Mouse (Mus musculus): ENCODE data around the gene Clint1.
A peak's percentile ranks its signal among the peaks of the same experiment; 100 is the strongest.
"Not testable (repeated sequence)": the region's sequence is repeated elsewhere in the genome, so short reads cannot be mapped to it uniquely, and the experiment has no call there.

Clint1 gene

DNA sequence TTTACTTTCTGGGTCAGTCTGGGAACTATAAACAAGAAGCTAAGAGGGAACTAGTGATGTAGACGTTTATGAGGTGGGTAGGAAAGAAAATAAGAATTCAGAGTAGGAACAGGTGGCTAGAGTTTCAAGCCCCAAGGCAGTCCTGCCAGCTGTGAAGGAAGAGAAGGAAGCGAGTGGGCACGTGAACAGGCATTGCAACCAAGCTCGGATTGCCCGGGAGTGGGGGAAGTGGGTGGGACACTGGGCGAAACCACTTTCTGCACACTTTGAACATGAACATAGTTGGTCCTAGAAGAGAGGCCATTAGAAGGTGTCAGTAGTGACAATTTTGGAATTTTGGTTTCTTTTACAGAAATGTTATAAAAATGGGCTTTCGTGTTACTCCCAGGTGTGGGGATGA is 4.3 kb upstream of the Clint1 start:
- DNase-seq (ENCODE audit: low read depth, low spot score) = peak; percentile 21

- no peak for DNase-seq (ENCODE audit: low read depth, low spot score)
Observed at GRCm38 (mm10) chr11:45848253-45848652, 3.6 kb upstream of the Clint1 start.

DNA sequence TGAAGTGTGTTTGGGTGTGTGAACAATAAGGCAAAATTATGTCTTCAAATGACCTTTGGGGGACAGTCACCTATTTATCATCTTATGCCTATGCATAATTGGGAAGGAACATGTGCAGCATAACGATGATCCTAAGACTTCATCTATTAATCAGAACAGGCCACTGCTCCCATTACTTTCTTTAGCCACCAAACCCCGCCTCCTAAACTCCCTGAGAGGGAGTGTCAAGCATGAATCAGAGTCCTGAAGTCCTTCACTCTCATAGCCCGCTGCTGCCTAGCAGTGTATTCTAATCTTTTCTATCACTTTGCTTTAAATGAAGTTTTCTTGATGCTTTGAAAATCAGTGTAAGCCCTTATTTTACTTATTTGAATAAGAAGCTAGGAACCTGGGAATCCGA is 2.6 kb upstream of the Clint1 start:
- DNase-seq (ENCODE audit: low read depth, low spot score) = no peak

- no peak for DNase-seq (ENCODE audit: low read depth, low spot score)
Observed at GRCm38 (mm10) chr11:45849859-45850258, 2.0 kb upstream of the Clint1 start.

GRCm38 (mm10) chr11:45850317-45850716 is 1.5 kb upstream of the Clint1 start:
- DNase-seq (ENCODE audit: low read depth, low spot score) = no peak

GRCm38 (mm10) chr11:45852124-45852994 is 508 bp downstream of the Clint1 start:
- DNase-seq (ENCODE audit: low read depth, low spot score) = peak; percentile 34

DNA sequence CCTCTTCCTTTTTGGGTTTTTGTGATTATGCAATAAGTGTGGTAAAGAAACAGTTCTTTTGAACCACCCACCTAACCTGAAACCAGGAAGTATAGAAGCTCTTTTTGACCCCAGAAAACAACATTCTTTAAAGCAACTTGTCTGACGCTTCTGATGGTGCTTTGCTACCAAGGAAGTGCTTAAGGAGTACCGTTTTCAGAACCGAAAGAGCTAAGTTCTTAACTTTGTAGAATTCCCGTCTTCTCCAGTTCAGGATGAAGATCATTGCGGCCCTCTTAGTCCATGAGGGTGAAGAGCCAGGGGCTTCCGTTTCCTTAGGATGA is 1.1 kb downstream of the Clint1 start:
- DNase-seq (ENCODE audit: low read depth, low spot score) = no peak

GRCm38 (mm10) chr11:45853916-45854315 is 2.1 kb downstream of the Clint1 start:
- no peak for DNase-seq (ENCODE audit: low read depth, low spot score)

DNA sequence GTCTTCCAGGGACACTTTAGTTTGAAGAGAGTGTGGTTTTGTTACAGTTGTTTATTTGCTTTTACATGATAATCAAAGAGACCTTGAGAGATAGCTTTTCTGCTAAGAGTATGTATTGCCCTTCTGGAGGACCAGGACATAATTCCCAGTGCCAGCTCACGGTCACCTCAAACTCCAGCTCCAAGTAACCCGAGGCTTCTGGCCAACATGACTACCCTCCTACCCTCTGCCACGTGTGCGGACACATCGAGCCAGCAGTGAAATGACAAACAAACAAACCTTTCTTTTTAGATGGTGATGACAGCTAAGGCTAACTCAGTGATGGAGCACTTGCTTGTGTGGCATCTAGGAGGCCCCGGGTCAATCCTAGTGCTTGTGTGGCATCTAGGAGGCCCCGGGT is 2.5 kb downstream of the Clint1 start:
- DNase-seq (ENCODE audit: low read depth, low spot score) = no peak

GRCm38 (mm10) chr11:45855407-45856148 is 3.7 kb downstream of the Clint1 start:
- no peak for DNase-seq (ENCODE audit: low read depth, low spot score)

DNA sequence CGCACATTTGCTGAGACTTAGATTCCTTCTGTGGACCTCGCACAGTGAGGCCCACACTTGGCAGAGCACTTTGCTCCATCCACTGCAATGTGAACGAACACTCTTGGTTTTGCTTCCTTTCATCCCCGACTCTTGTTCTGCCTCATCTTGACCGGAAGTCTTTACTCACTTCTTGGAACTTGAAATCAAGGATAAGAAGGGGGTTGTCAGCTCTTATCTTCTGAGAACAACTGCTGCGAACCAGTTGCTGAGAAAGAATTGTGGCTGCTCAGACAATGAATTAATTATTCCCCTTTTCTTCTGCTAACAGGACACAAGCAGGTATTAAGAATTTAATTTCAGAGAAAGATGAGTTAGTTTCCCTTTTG is 4.3 kb downstream of the Clint1 start:
- DNase-seq (ENCODE audit: low read depth, low spot score) = no peak

- DNase-seq (ENCODE audit: low read depth, low spot score) = no peak
Observed at GRCm38 (mm10) chr11:45861334-45861733, 9.5 kb downstream of the Clint1 start.

DNA sequence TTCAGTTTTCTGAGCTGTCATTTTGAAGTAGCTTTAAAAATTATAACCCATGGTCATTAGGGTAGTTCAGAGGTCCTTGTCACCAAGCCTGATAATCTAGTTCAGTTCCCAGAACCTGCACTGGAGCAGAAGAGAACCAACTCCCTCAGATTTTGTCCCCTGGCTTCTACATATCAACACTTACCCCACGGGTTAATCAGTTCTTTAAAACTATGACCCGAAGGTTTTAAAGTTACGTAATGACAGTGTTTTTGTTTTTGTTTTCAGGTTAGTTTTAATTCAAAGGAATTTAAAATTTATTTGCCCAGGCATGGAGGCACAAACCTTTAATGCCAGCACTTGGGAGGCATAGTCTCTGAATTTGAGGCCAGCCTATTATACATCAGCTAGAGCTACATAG is 12.6 kb downstream of the Clint1 start:
- no peak for DNase-seq (ENCODE audit: low read depth, low spot score)

DNA sequence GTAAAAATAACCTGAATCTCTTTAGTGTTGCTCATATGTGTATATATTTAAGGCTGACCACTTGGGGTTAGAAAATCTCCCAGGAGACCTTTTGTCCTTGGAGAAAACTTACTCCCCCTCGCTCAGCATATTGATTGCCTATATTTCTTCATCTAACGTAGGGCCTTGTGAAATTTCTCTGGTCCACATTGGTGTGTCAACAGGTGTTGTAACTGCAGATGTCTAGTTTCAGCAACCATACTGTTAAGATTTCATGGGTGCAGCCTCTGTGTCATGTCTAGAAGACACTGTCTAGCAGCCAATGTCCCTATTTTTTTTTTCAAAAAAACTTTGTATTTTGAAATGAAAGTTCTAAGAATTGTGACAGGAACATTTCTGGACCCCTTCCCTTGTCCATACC is 14.0 kb downstream of the Clint1 start:
- DNase-seq (ENCODE audit: low read depth, low spot score) = no peak

DNA sequence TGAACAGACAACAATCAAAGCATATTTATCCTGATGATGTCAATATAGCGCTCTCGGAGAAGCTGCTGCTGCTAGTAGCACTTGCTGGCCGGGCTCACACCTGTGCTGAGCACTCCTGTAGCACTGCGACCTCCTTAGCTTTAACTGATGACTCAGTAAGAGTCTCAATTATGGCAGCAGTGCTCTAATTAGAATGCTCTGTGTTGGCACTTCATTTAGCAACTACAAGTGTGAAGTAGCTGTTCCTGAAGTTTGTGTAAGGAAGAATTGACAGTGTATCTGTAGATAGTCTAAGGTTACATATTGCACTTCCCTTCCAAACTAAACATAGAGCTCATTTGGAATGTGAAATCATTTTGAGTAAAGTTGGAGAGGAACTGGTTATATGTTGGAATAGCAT is 14.7 kb downstream of the Clint1 start:
- no peak for DNase-seq (ENCODE audit: low read depth, low spot score)

DNA sequence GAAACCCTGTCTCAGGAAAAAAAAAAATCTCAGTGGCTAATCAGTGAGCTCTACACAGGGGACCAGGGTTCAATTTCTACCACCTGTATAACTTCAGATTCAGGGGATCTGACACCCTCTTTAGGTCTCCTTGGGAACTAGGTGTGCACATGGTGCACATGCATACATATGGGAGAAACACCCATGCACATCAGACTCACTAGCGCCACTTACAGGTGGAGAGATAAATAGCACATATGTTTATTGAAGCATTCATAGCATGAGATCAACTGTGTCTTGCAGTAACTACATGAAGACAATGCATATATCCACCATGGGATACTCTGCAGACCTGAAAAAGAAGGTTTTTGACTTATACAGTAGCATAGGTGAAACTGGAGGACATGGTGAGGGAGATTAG is 21.8 kb downstream of the Clint1 start:
- no peak for DNase-seq (ENCODE audit: low read depth, low spot score)

GRCm38 (mm10) chr11:45874251-45874650 is 22.4 kb downstream of the Clint1 start:
- no peak for DNase-seq (ENCODE audit: low read depth, low spot score)

- no peak for DNase-seq (ENCODE audit: low read depth, low spot score)
Observed at GRCm38 (mm10) chr11:45875351-45875935, 23.6 kb downstream of the Clint1 start.

- DNase-seq (ENCODE audit: low read depth, low spot score) = no peak
Observed at GRCm38 (mm10) chr11:45876036-45876435, 24.2 kb downstream of the Clint1 start.

DNA sequence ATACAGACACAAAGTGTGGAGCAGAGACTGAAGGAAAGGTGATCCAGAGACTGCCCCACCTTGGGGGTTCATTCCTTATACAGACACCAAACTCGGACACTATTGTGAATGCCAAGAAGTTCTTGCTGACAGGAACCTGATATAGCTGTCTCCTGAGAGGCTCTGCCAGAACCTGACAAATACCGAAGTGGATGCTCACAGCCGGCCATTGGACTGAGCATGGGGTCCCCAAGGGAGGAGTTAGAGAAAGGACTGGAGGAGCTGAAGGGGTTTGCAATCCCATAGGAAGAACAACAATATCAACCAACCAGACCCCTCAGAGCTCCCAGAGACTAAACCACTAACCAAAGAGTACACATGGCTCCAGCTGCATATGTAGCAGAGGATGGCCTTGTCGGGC is 27.5 kb downstream of the Clint1 start:
- DNase-seq (ENCODE audit: low read depth, low spot score) = not testable (repeated sequence)

DNA sequence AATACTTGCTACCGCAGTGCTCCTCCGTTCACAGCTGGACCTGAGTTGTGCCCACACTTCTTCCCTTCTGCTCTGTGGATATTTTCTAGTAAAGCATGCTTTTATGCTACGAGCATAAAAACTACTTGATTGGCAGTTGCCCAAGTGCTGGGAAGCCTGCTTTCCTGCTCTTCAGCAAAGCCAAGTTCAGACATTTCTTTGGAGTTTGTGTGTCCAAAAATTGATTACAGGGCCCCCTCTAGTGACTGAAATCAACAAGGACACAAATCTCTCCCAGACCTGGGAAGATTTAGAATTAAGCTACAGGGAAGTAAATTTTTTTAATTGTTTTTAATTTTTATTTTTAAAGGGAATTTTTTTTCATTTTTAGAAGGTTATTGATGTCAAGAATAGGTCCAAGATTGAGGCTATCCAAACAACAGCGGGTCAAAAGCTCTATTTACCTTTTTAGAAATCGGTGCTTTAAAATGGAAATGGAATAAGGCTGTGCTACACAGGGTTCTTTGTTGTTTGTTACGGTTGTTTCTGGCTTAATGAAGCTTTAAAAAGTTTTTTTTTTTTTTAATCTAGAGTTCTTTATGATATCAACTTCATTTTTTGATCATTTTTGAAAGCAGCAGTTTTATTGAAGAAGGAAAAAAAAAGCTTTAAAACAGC is 29.3 kb downstream of the Clint1 start:
- DNase-seq (ENCODE audit: low read depth, low spot score) = peak; percentile 29

DNA sequence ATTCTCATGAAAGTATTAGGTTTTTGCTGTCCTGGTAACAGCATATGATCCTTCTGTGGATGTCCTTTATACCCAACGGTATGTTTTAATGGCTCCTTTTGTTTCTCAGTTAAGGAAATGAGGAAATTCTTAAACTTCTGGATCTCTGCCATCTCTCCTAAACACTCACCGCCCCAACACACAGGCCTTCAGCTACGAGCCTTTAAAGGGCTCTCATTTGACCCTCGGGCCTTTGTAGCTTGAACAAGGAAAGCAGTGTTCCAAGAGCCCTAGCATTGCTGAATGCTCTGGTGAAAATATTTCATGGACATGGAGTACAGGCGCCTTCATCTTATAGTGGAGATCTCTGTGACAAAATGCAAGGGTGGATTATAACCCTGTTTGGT is 29.8 kb downstream of the Clint1 start:
- DNase-seq (ENCODE audit: low read depth, low spot score) = peak; percentile 57

All from forelimb bud, embryonic 11.5 days (tissue).